Mouse (Mus musculus): Measurements from ENCODE around the gene Sptbn4. TPM values are rescaled to one million over a fixed set of nuclear protein-coding genes. Genes with fewer than 3 reads are reported as not detected.
A peak's percentile ranks its signal among the peaks of the same experiment; 100 is the strongest.

Sptbn4 gene
- total and polyA plus RNA-seq, 2 experiments, result 0.06 TPM; not detected in 1

GRCm38 (mm10) chr7:27459640-27460039, 12.2 kb upstream of the Sptbn4 start:
- Histone ChIP-seq H3K27ac (replicated peaks; ENCODE audit: insufficient read depth, low read depth, low read length) (no peak overlapping the region), H3K9ac (ENCODE audit: low read depth, low read length) (no peak overlapping the region), H3K4me3 (ENCODE audit: insufficient read depth, low read depth, low read length) (no peak overlapping the region), H3K36me3 (ENCODE audit: control insufficient read depth, insufficient read depth, low read length) (peaks cover 18% of the 10 kb centered on the region), H3K27me3 (ENCODE audit: control insufficient read depth, insufficient read depth, low read length) (no peaks in the 10 kb centered on the region), H3K4me1 (ENCODE audit: control insufficient read depth, insufficient read depth, low read length) (no peaks in the 10 kb centered on the region), H3K79me2 (ENCODE audit: control insufficient read depth, insufficient read depth, low read length) (peaks cover 6% of the 10 kb centered on the region; the same call in 1 of the 2 replicates)
- DNase-seq (ENCODE audit: extremely low read depth, low read depth, low spot score), result no peak
- WGBS, result 89% methylated on average over 5 of the region's 5 CpGs
- no peak for TF ChIP-seq CTCF (IDR thresholded peaks at IDR 0.05; ENCODE audit: low read depth, low read length)
- TF ChIP-seq POLR2A (IDR thresholded peaks at IDR 0.05; ENCODE audit: extremely low read depth, insufficient read depth, low read length), result no peak

GRCm38 (mm10) chr7:27458614-27459013, 11.1 kb upstream of the Sptbn4 start:
- no peaks in the 10 kb centered on the region for H3K4me1 ChIP-seq (ENCODE audit: control insufficient read depth, insufficient read depth, low read length)
- no peak overlapping the region for H3K4me3 ChIP-seq (ENCODE audit: insufficient read depth, low read depth, low read length)
- peaks cover 6% of the 10 kb centered on the region; the same call in 1 of the 2 replicates for H3K79me2 ChIP-seq (ENCODE audit: control insufficient read depth, insufficient read depth, low read length)
- DNase-seq (ENCODE audit: extremely low read depth, low read depth, low spot score), result no peak
- WGBS, result 92% methylated on average over 4 of the region's 4 CpGs
- H3K9ac ChIP-seq (ENCODE audit: low read depth, low read length), result no peak overlapping the region
- H3K36me3 ChIP-seq (ENCODE audit: control insufficient read depth, insufficient read depth, low read length), result peaks cover 12% of the 10 kb centered on the region; the same call in 1 of the 2 replicates
- H3K27me3 ChIP-seq (ENCODE audit: control insufficient read depth, insufficient read depth, low read length), result no peaks in the 10 kb centered on the region
- TF ChIP-seq POLR2A (IDR thresholded peaks at IDR 0.05; ENCODE audit: extremely low read depth, insufficient read depth, low read length) (no peak), CTCF (IDR thresholded peaks at IDR 0.05; ENCODE audit: low read depth, low read length) (no peak)
- H3K27ac ChIP-seq (replicated peaks; ENCODE audit: insufficient read depth, low read depth, low read length), result no peak overlapping the region

- TF ChIP-seq POLR2A (IDR thresholded peaks at IDR 0.05; ENCODE audit: extremely low read depth, insufficient read depth, low read length) (no peak), CTCF (IDR thresholded peaks at IDR 0.05; ENCODE audit: low read depth, low read length) (no peak)
- Histone ChIP-seq H3K79me2 (ENCODE audit: control insufficient read depth, insufficient read depth, low read length) (peaks cover 6% of the 10 kb centered on the region; the same call in 1 of the 2 replicates), H3K9ac (ENCODE audit: low read depth, low read length) (no peak overlapping the region), H3K4me1 (ENCODE audit: control insufficient read depth, insufficient read depth, low read length) (peaks cover 6% of the 10 kb centered on the region; the same call in 1 of the 2 replicates), H3K4me3 (ENCODE audit: insufficient read depth, low read depth, low read length) (no peak overlapping the region), H3K27ac (replicated peaks; ENCODE audit: insufficient read depth, low read depth, low read length) (no peak overlapping the region), H3K36me3 (ENCODE audit: control insufficient read depth, insufficient read depth, low read length) (no peaks in the 10 kb centered on the region), H3K27me3 (ENCODE audit: control insufficient read depth, insufficient read depth, low read length) (no peaks in the 10 kb centered on the region)
- 93% methylated on average over 3 of the region's 3 CpGs for WGBS
- no peak for DNase-seq (ENCODE audit: extremely low read depth, low read depth, low spot score)
These were observed 7.8 kb upstream of the Sptbn4 start for GRCm38 (mm10) chr7:27455273-27455672.

- TF ChIP-seq POLR2A (IDR thresholded peaks at IDR 0.05; ENCODE audit: extremely low read depth, insufficient read depth, low read length) (no peak), CTCF (IDR thresholded peaks at IDR 0.05; ENCODE audit: low read depth, low read length) (no peak)
- WGBS, result 53% methylated on average over 10 of the region's 10 CpGs
- Histone ChIP-seq H3K36me3 (ENCODE audit: control insufficient read depth, insufficient read depth, low read length) (no peaks in the 10 kb centered on the region), H3K4me1 (ENCODE audit: control insufficient read depth, insufficient read depth, low read length) (peaks cover 7% of the 10 kb centered on the region; the same call in 1 of the 2 replicates), H3K4me3 (ENCODE audit: insufficient read depth, low read depth, low read length) (no peak overlapping the region), H3K27ac (replicated peaks; ENCODE audit: insufficient read depth, low read depth, low read length) (peak overlapping the region; percentile 52), H3K27me3 (ENCODE audit: control insufficient read depth, insufficient read depth, low read length) (no peaks in the 10 kb centered on the region), H3K79me2 (ENCODE audit: control insufficient read depth, insufficient read depth, low read length) (peaks cover 6% of the 10 kb centered on the region; the same call in 1 of the 2 replicates), H3K9ac (ENCODE audit: low read depth, low read length) (no peak overlapping the region)
- DNase-seq (ENCODE audit: extremely low read depth, low read depth, low spot score), result peak; percentile 62
These were observed 7.1 kb upstream of the Sptbn4 start for GRCm38 (mm10) chr7:27454461-27455121.

GRCm38 (mm10) chr7:27452206-27452770, 4.8 kb upstream of the Sptbn4 start:
- Histone ChIP-seq H3K36me3 (ENCODE audit: control insufficient read depth, insufficient read depth, low read length) (no peaks in the 10 kb centered on the region), H3K9ac (ENCODE audit: low read depth, low read length) (peak overlapping the region; percentile 62), H3K27me3 (ENCODE audit: control insufficient read depth, insufficient read depth, low read length) (no peaks in the 10 kb centered on the region), H3K4me1 (ENCODE audit: control insufficient read depth, insufficient read depth, low read length) (peaks cover 16% of the 10 kb centered on the region; the same call in 1 of the 2 replicates), H3K4me3 (ENCODE audit: insufficient read depth, low read depth, low read length) (peak overlapping the region; percentile 53), H3K79me2 (ENCODE audit: control insufficient read depth, insufficient read depth, low read length) (peaks cover 6% of the 10 kb centered on the region; the same call in 1 of the 2 replicates), H3K27ac (replicated peaks; ENCODE audit: insufficient read depth, low read depth, low read length) (peak overlapping the region; percentile 94)
- no peak for TF ChIP-seq POLR2A (IDR thresholded peaks at IDR 0.05; ENCODE audit: extremely low read depth, insufficient read depth, low read length)
- TF ChIP-seq CTCF (IDR thresholded peaks at IDR 0.05; ENCODE audit: low read depth, low read length), result no peak
- WGBS, result 11% methylated on average over 13 of the region's 13 CpGs
- peak; percentile 94 for DNase-seq (ENCODE audit: extremely low read depth, low read depth, low spot score)
